Mouse (Mus musculus) ES-Bruce4 (cell line): Measurements from ENCODE around the gene Pnp. TPM values are rescaled to one million over a fixed set of nuclear protein-coding genes. Genes with fewer than 3 reads are reported as not detected.

Source experiments
- H3K27ac ChIP-seq: 2 replicates; pipeline ENCODE4 v1.5.1; 2012; ENCODE audit warnings: low read length, inconsistent platforms; ENCODE audit not compliant: insufficient read depth
- H3K27me3 ChIP-seq: 2 replicates; pipeline ENCODE4 v1.6.1; 2012; ENCODE audit warnings: mild to moderate bottlenecking, low read length, inconsistent platforms; ENCODE audit not compliant: control insufficient read depth, poor library complexity, insufficient read depth, severe bottlenecking
- H3K36me3 ChIP-seq: 2 replicates; pipeline ENCODE4 v1.6.1; 2012; ENCODE audit warnings: inconsistent platforms, mild to moderate bottlenecking, low read length, moderate library complexity; ENCODE audit not compliant: control insufficient read depth, poor library complexity, insufficient read depth, severe bottlenecking
- H3K4me1 ChIP-seq: one replicate; pipeline ENCODE4 v1.8.1; 2011; ENCODE audit warnings: low read length; ENCODE audit not compliant: control insufficient read depth, insufficient read depth
- H3K4me3 ChIP-seq: 2 replicates; pipeline ENCODE4 v1.5.1; 2011; ENCODE audit warnings: low read depth, mild to moderate bottlenecking, low read length
- H3K9ac ChIP-seq: 2 replicates; pipeline ENCODE4 v1.6.1; 2012; ENCODE audit warnings: low read depth, mild to moderate bottlenecking, inconsistent platforms; ENCODE audit not compliant: poor library complexity, severe bottlenecking
- H3K9me3 ChIP-seq: replicated peaks from 2 replicates; pipeline ENCODE4 v1.6.1; 2012; ENCODE audit warnings: mild to moderate bottlenecking, low read length, inconsistent platforms; ENCODE audit not compliant: control insufficient read depth, poor library complexity, insufficient read depth, severe bottlenecking
- CTCF ChIP-seq: IDR thresholded peaks from one replicate; pipeline ENCODE4 v1.8.1; 2011; ENCODE audit warnings: low read depth, low read length
- EP300 ChIP-seq: IDR thresholded peaks from 2 replicates; pipeline ENCODE4 v1.6.1; 2011; ENCODE audit warnings: low read depth, low read length; ENCODE audit not compliant: insufficient read depth
- POLR2A ChIP-seq: IDR thresholded peaks from one replicate; pipeline ENCODE4 v1.8.1; 2011; ENCODE audit warnings: low read length; ENCODE audit not compliant: insufficient read depth
- polyA plus RNA-seq: library from polyadenylated mRNA; stranded (reverse); fragments of >200 nt; gene quantifications from 2 replicates; pipeline ENCODE4 v1.2.4, GENCODE M21; 2011; ENCODE audit warnings: low read depth; ENCODE audit not compliant: missing spikeins, insufficient read depth, insufficient read length

Gene Pnp
- polyA plus RNA-seq, 1 experiment = 58.9 TPM

DNA sequence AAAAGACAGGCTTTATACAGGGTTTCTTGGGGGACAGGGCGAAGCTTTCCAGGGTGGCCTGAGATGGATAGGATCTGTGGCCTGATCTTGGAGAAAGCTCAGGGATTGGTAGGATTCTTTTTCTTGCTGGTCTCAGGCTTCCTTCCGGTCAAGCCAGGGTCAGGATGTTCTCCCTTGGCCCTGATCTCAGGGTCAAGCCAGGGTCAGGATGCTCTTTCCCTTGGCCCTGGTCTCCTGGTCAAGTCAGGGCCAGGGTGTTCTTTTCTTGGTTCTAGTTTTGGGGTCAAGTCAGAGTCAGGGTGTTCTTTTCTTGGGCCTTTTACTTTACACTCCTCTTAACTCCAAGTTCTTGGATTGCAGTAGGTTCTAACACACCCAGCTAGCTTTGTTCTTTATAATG is 56.8 kb downstream of the Pnp start:
- H3K27ac ChIP-seq = no peak overlapping the region
- H3K9me3 ChIP-seq = no peaks in the 10 kb centered on the region
- H3K4me3 ChIP-seq = no peak overlapping the region
- no peaks in the 10 kb centered on the region for H3K4me1 ChIP-seq
- no peak overlapping the region for H3K9ac ChIP-seq
- H3K27me3 ChIP-seq = no peaks in the 10 kb centered on the region
- H3K36me3 ChIP-seq = no peaks in the 10 kb centered on the region
- TF ChIP-seq POLR2A = no peak
- no peak for TF ChIP-seq CTCF
- TF ChIP-seq EP300 = no peak

DNA sequence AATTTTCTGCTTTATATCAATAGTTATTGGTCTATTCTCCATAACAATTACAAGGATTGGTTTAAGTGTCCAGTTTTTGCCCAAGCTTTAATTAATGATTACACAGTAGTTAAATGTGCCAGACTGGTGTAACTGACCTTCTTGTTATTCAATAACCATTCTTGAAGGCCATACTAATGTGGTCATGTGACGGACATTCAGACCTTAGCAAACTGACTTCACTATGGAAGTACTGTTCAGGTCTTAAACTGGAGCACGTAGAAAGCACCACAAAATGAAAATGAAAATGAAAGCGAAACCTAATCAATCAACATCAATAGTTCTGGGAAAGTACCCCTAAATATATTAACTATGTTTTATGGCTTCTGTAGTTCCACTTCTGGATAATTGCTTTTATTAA is 60.2 kb downstream of the Pnp start:
- H3K27me3 ChIP-seq = no peaks in the 10 kb centered on the region
- H3K36me3 ChIP-seq = no peaks in the 10 kb centered on the region
- H3K27ac ChIP-seq = no peak overlapping the region
- H3K9me3 ChIP-seq = no peaks in the 10 kb centered on the region
- TF ChIP-seq CTCF (no peak), EP300 (no peak), POLR2A (no peak)
- no peak overlapping the region for H3K9ac ChIP-seq
- no peaks in the 10 kb centered on the region for H3K4me1 ChIP-seq
- no peak overlapping the region for H3K4me3 ChIP-seq

DNA sequence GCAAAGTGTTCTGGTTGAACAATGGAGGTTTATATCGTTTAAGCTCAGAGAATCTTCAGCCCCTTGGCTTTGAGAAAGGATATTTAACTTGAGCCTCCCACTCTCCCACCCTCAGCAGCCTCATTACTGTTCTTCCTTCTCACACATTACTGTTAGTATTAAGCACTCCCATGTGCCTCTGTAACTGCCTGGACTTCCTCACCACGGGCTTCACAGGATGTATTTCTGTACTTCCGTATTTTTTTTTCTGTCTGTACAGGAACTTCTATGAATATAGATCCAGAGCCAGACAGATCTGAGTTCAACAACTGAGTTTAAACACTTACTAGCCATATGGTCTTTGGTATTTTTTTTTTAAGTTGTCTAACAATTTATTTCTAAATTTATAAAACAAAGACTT is 66.2 kb downstream of the Pnp start:
- H3K4me1 ChIP-seq = no peaks in the 10 kb centered on the region
- no peaks in the 10 kb centered on the region for H3K9me3 ChIP-seq
- H3K9ac ChIP-seq = no peak overlapping the region
- no peak for TF ChIP-seq CTCF
- TF ChIP-seq POLR2A = no peak
- no peak for TF ChIP-seq EP300
- no peak overlapping the region for H3K4me3 ChIP-seq
- no peaks in the 10 kb centered on the region for H3K27me3 ChIP-seq
- no peak overlapping the region for H3K27ac ChIP-seq
- no peaks in the 10 kb centered on the region for H3K36me3 ChIP-seq

DNA sequence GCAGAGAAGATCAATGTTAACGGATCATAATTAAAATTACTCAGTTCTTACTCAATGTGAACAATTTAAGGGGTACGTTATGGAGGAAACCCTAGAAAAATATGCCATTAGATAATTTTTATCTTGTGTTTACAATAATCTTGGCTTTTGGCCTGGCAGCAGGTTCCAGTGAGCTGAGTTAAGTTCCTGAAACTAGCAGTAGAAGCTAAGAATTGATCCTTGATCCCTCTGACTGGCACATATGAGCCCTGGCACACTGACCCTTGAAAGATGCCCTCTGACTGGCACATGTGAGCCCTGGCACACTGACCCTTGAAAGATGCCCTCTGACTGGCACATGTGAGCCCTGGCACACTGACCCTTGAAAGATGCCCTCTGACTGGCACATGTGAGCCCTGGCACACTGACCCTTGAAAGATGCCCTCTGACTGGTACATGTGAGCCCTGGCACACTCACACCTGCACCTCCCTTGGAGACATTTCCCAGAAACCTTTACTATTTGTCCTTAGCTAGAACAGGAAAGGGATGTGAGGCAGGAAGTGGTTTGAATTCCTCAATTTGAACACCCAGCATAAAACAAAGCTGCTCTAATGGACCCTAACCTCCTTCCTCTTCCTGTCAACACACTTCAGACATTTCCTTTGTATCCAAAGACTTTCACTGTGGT is 67.3 kb downstream of the Pnp start:
- no peaks in the 10 kb centered on the region for H3K4me1 ChIP-seq
- no peaks in the 10 kb centered on the region for H3K9me3 ChIP-seq
- H3K9ac ChIP-seq = no peak overlapping the region
- H3K27ac ChIP-seq = no peak overlapping the region
- TF ChIP-seq EP300 (no peak), POLR2A (no peak), CTCF (no peak)
- no peaks in the 10 kb centered on the region for H3K27me3 ChIP-seq
- H3K4me3 ChIP-seq = no peak overlapping the region
- H3K36me3 ChIP-seq = no peaks in the 10 kb centered on the region

DNA sequence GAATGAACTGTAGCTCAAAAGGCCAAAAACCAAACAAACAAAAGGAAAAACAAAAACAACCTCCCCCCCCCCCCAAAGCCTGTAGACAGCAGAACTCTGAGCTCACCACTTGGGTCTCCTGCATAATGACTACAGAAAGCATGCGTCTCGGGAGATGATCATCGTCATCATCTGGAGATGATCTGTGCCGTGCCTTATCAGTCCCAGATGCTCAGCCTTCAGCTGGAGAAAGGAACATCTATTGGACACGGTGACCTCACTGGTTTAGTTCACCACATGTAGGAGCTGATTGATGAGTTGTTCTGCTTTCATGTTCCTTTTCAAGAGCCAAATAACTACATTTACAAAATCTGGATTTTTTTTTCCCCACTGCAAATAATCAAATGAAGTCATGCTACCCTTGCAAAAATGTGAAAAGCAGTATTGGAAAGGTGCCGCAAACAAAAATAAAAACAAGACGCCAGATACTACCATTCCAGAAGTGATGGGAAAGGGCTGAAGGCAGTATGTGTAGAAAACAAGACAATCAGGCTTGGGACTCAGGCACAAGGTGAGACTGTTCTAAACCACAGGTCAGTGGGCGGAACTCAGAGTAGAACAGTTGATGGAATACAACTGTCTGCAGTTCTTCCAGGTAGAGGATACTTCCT is 76.4 kb downstream of the Pnp start, which contains the start of gene Rnase10:
Gene Rnase10, plus strand, starts transcription at position 600 of the 650 bp plus-strand sequence.
- Histone ChIP-seq H3K4me1 (no peaks in the 10 kb centered on the region), H3K27me3 (no peaks in the 10 kb centered on the region), H3K27ac (no peak within 1 kb of the TSS), H3K4me3 (no peak within 1 kb of the TSS), H3K36me3 (no peaks in the 10 kb centered on the region), H3K9me3 (peaks cover 4% of the 10 kb centered on the region; the same call in 1 of the 2 replicates), H3K9ac (no peak within 1 kb of the TSS)
- TF ChIP-seq EP300 (no peak), POLR2A (no peak), CTCF (no peak)
